Mouse (Mus musculus): ENCODE measurements at regions not wholly inside any gene's neighbourhood (a gene's known extent, or its start where the extent isn't known, plus 50 kb on each side); places are given as distances from the start of the nearest gene placed in this dataset.
A peak's percentile ranks its signal among the peaks of the same experiment; 100 is the strongest.

- peak; percentile 11; the same call in 1 of the 2 replicates for ATAC-seq (ENCODE audit: low FRiP score, low read depth)
- H3K4me1 ChIP-seq (ENCODE audit: control insufficient read depth, insufficient read depth, low read length): peaks cover 47% of the 10 kb centered on the region
Observed at GRCm38 (mm10) chr16:29907331-29907730, 156.9 kb upstream of the Hes1 start.

DNA sequence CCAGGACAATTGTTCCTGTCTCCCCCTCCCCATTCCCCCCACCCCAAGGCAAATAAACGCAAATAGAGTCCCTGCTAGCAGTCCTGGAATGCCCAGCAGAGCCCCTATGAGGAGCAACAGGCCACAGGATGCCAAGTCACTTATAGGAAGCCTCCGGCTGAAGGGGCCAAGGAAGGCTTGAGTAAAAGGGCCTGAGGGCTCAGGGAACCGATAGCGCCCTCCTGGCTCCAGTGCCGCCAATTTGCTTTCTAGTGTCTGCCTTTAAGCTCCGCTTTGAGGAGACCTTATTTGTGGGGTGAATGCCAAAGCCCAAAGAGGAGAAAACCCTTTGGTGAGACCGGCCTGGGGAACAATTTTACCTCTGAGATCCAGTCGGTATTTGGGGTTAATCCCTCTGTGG lies 156.2 kb upstream of the Hes1 start:
- Histone ChIP-seq H3K27me3 (ENCODE audit: control insufficient read depth, insufficient read depth, low read length) (no peaks in the 10 kb centered on the region), H3K4me2 (replicated peaks; ENCODE audit: low read depth, low read length, severe bottlenecking) (no peak overlapping the region), H3K36me3 (ENCODE audit: control insufficient read depth, insufficient read depth, low read length) (no peaks in the 10 kb centered on the region), H3K4me3 (replicated peaks; ENCODE audit: low read length) (no peak overlapping the region), H3K4me1 (ENCODE audit: control insufficient read depth, insufficient read depth, low read length) (peaks cover 45% of the 10 kb centered on the region), H3K9ac (ENCODE audit: low read depth, low read length, severe bottlenecking) (no peak overlapping the region), H3K27ac (replicated peaks; ENCODE audit: low read depth, low read length) (no peak overlapping the region), H3K9me3 (ENCODE audit: control insufficient read depth, low read length) (no peaks in the 10 kb centered on the region)
- TF ChIP-seq POLR2A (IDR thresholded peaks at IDR 0.05; ENCODE audit: borderline replicate concordance, extremely low read depth, insufficient read depth, insufficient read length): no peak
- ATAC-seq (ENCODE audit: low FRiP score, low read depth): no peak
- no peak for DNase-seq (ENCODE audit: low spot score)
- 39% methylated on average over 8 of the region's 8 CpGs for WGBS

More at GRCm38 (mm10) chr16:29907331-29907730, 156.9 kb upstream of the Hes1 start:
- H3K4me2 ChIP-seq (replicated peaks; ENCODE audit: low read depth, low read length, severe bottlenecking): no peak overlapping the region; the same call in 1 of the 2 replicates
- H3K9me3 ChIP-seq (ENCODE audit: control insufficient read depth, low read length): no peaks in the 10 kb centered on the region
- H3K27ac ChIP-seq (replicated peaks; ENCODE audit: low read depth, low read length): no peak overlapping the region; the same call in 1 of the 2 replicates
- H3K27me3 ChIP-seq (ENCODE audit: control insufficient read depth, insufficient read depth, low read length): no peaks in the 10 kb centered on the region
- DNase-seq (ENCODE audit: low spot score): no peak
- no peak overlapping the region for H3K9ac ChIP-seq (ENCODE audit: low read depth, low read length, severe bottlenecking)
- no peaks in the 10 kb centered on the region for H3K36me3 ChIP-seq (ENCODE audit: control insufficient read depth, insufficient read depth, low read length)
- WGBS: 25% methylated on average over 7 of the region's 7 CpGs
- no peak for TF ChIP-seq POLR2A (IDR thresholded peaks at IDR 0.05; ENCODE audit: borderline replicate concordance, extremely low read depth, insufficient read depth, insufficient read length)
- no peak overlapping the region for H3K4me3 ChIP-seq (replicated peaks; ENCODE audit: low read length)

DNA sequence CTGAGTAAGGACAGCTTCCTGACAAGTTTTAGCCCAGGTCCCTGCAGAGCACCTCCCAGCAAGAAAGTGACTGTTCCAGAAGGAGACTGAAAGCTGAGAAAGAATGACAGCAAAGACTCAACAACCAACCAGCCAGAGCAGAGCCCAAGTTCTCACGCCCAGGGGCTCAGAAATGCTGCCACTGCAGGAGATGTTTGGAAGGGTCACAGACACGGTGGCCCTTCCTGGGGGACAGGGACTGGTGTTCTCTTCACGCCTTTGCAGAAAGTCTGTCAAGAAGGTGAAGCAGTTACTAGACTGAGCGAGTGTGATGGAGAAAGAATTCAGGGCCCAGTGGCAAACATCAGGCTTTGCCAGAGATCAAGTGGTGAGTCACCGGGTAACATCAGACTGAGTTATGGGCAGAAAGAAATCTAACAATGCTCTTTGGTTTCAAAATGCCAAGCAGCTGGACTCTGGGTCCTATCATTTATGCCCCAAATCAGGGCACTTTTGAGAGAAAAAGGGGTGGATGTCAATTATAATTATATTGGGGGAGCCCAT lies 154.2 kb upstream of the Hes1 start:
- no peaks in the 10 kb centered on the region for H3K27me3 ChIP-seq (ENCODE audit: control insufficient read depth, insufficient read depth, low read length)
- no peak overlapping the region for H3K9ac ChIP-seq (ENCODE audit: low read depth, low read length, severe bottlenecking)
- no peak overlapping the region for H3K4me2 ChIP-seq (replicated peaks; ENCODE audit: low read depth, low read length, severe bottlenecking)
- peaks cover 29% of the 10 kb centered on the region for H3K4me1 ChIP-seq (ENCODE audit: control insufficient read depth, insufficient read depth, low read length)
- 50% methylated on average over 5 of the region's 5 CpGs for WGBS
- H3K27ac ChIP-seq (replicated peaks; ENCODE audit: low read depth, low read length): no peak overlapping the region
- DNase-seq (ENCODE audit: low spot score): no peak
- no peak for TF ChIP-seq POLR2A (IDR thresholded peaks at IDR 0.05; ENCODE audit: borderline replicate concordance, extremely low read depth, insufficient read depth, insufficient read length)
- no peak for ATAC-seq (ENCODE audit: low FRiP score, low read depth)
- H3K4me3 ChIP-seq (replicated peaks; ENCODE audit: low read length): no peak overlapping the region
- H3K9me3 ChIP-seq (ENCODE audit: control insufficient read depth, low read length): no peaks in the 10 kb centered on the region
- no peaks in the 10 kb centered on the region for H3K36me3 ChIP-seq (ENCODE audit: control insufficient read depth, insufficient read depth, low read length)

- DNase-seq (ENCODE audit: low spot score): peak; percentile 86
- no peak for TF ChIP-seq POLR2A (IDR thresholded peaks at IDR 0.05; ENCODE audit: borderline replicate concordance, extremely low read depth, insufficient read depth, insufficient read length)
- Histone ChIP-seq H3K27me3 (ENCODE audit: control insufficient read depth, insufficient read depth, low read length) (no peaks in the 10 kb centered on the region), H3K4me3 (replicated peaks; ENCODE audit: low read length) (no peak overlapping the region), H3K27ac (replicated peaks; ENCODE audit: low read depth, low read length) (no peak overlapping the region), H3K9ac (ENCODE audit: low read depth, low read length, severe bottlenecking) (no peak overlapping the region), H3K4me2 (replicated peaks; ENCODE audit: low read depth, low read length, severe bottlenecking) (no peak overlapping the region), H3K4me1 (ENCODE audit: control insufficient read depth, insufficient read depth, low read length) (peaks cover 22% of the 10 kb centered on the region), H3K9me3 (ENCODE audit: control insufficient read depth, low read length) (no peaks in the 10 kb centered on the region), H3K36me3 (ENCODE audit: control insufficient read depth, insufficient read depth, low read length) (no peaks in the 10 kb centered on the region)
- 42% methylated on average over 7 of the region's 7 CpGs for WGBS
- ATAC-seq (ENCODE audit: low FRiP score, low read depth): peak; percentile 81
Observed at GRCm38 (mm10) chr16:29911164-29911571, 153.0 kb upstream of the Hes1 start.

- Histone ChIP-seq H3K36me3 (ENCODE audit: control insufficient read depth, insufficient read depth, low read length) (no peaks in the 10 kb centered on the region), H3K4me3 (replicated peaks; ENCODE audit: low read length) (no peak overlapping the region), H3K27ac (replicated peaks; ENCODE audit: low read depth, low read length) (no peak overlapping the region), H3K9me3 (ENCODE audit: control insufficient read depth, low read length) (no peaks in the 10 kb centered on the region), H3K9ac (ENCODE audit: low read depth, low read length, severe bottlenecking) (no peak overlapping the region), H3K27me3 (ENCODE audit: control insufficient read depth, insufficient read depth, low read length) (no peaks in the 10 kb centered on the region), H3K4me1 (ENCODE audit: control insufficient read depth, insufficient read depth, low read length) (peaks cover 4% of the 10 kb centered on the region; the same call in 1 of the 2 replicates), H3K4me2 (replicated peaks; ENCODE audit: low read depth, low read length, severe bottlenecking) (no peak overlapping the region)
- no peak for DNase-seq (ENCODE audit: low spot score)
- no peak for ATAC-seq (ENCODE audit: low FRiP score, low read depth)
- WGBS: 76% methylated on average over 8 of the region's 8 CpGs
- TF ChIP-seq POLR2A (IDR thresholded peaks at IDR 0.05; ENCODE audit: borderline replicate concordance, extremely low read depth, insufficient read depth, insufficient read length): no peak
Observed at GRCm38 (mm10) chr16:29913357-29914010, 150.7 kb upstream of the Hes1 start.
